ENCODE assay signal across 12 mouse cellular contexts in the genomic region with DNA sequence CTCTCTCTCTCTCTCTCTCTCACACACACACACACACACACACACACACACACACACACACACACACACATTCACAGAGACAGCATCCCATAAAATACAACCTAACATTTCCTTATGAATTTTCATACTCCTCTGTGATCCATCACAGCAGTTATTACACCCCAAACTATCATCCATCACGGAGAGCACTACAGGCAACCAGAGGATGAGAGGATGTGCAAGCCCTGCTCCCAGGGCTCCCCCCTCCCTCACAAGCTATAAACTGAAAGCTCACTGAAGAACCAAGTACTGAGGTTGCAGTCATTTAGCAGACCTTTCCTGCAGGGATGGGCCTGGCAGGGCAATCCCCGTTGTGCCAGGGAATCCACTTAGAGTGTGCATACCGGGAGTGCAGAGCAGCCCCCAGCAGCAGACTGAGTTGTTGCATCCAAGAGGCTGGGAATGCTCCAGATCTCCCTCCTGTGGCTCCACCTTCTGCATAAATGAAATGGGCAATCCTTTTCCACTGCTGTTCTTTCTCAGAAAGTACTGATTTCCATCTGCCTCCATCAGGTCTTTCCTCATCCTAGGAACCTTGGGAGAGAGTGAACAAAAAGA.
"Had no signal": no experiment of that assay in that cellular context is flagged by ENCODE, and none has a peak within 500 bp of the region (broad histone marks: within the 10 kb centered on the region; RNA-seq: fewer than 3 reads in every experiment).

No protein-coding gene starts in this region.

- ATAC-seq: liver, embryonic 12.5 days; midbrain, embryonic 15.5 days had no signal

- H3K4me2 ChIP-seq: kidney, embryonic 15.5 days; limb, embryonic 15.5 days; liver, embryonic 12.5 days; lung, embryonic 14.5 days; midbrain, embryonic 15.5 days had no signal

- H3K4me1 ChIP-seq: liver, embryonic 12.5 days had no signal

- H3K9me3 ChIP-seq: kidney, embryonic 15.5 days; limb, embryonic 15.5 days; liver, embryonic 12.5 days; midbrain, embryonic 10.5 days; midbrain, embryonic 15.5 days had no signal

- H3K36me3 ChIP-seq: kidney, embryonic 15.5 days; limb, embryonic 15.5 days; liver, embryonic 12.5 days; midbrain, embryonic 10.5 days; midbrain, embryonic 15.5 days had no signal

- H3K27ac ChIP-seq: kidney, embryonic 15.5 days; limb, embryonic 15.5 days; liver, embryonic 12.5 days; midbrain, embryonic 10.5 days; midbrain, embryonic 15.5 days had no signal

- H3K4me3 ChIP-seq: kidney, embryonic 15.5 days; limb, embryonic 15.5 days; liver, embryonic 12.5 days; midbrain, embryonic 10.5 days; midbrain, embryonic 15.5 days had no signal

- DNase-seq: kidney, adult 2 months; kidney, postnatal 14 days; lung, embryonic 14.5 days; lung, postnatal 10 days; lung, postnatal 4 days; right cerebral cortex, postnatal 14 days; thymus, postnatal 36 days had no signal

- H3K27me3 ChIP-seq: limb, embryonic 15.5 days; liver, embryonic 12.5 days had no signal

- H3K9ac ChIP-seq: kidney, embryonic 15.5 days; limb, embryonic 15.5 days; liver, embryonic 12.5 days; lung, embryonic 14.5 days; midbrain, embryonic 15.5 days had no signal
